Mouse (Mus musculus) myocyte (in vitro differentiated cells): ENCODE measurements around the gene Acd.
A peak's percentile ranks its signal among the peaks of the same experiment; 100 is the strongest.

Source experiments
- E2F4 ChIP-seq: IDR thresholded peaks from one replicate; pipeline ENCODE4 v1.6.1; 2011; ENCODE audit warnings: mild to moderate bottlenecking, control low read depth, moderate library complexity; ENCODE audit not compliant: insufficient read depth
- MAX ChIP-seq: IDR thresholded peaks from one replicate; pipeline ENCODE4 v1.6.1; 2011; ENCODE audit warnings: low read depth, mild to moderate bottlenecking, control low read depth
- MYOD1 ChIP-seq, 3 experiments: IDR thresholded peaks; one replicate each; pipeline ENCODE4 v1.6.1; 2011; ENCODE audit warnings: control low read depth in 2 of 3, low read depth in 2 of 3, mild to moderate bottlenecking in 2 of 3, moderate library complexity in 1 of 3; ENCODE audit not compliant: insufficient read length in 2 of 3, control insufficient read depth in 1 of 3
- POLR2A ChIP-seq: IDR thresholded peaks from one replicate; pipeline ENCODE4 v1.6.1; 2011; ENCODE audit warnings: low read depth, mild to moderate bottlenecking, control low read depth, moderate library complexity; ENCODE audit not compliant: insufficient read length
- TCF12 ChIP-seq: IDR thresholded peaks from one replicate; pipeline ENCODE4 v1.6.1; 2011; ENCODE audit warnings: mild to moderate bottlenecking, control low read depth; ENCODE audit not compliant: poor library complexity, insufficient read depth, severe bottlenecking
- USF1 ChIP-seq: IDR thresholded peaks from one replicate; pipeline ENCODE4 v1.6.1; 2011; ENCODE audit warnings: low read depth, mild to moderate bottlenecking, control low read depth, moderate library complexity

GRCm38 (mm10) chr8:105700966-105701824 lies at the start of gene Acd, which contains the start of gene Pard6a:
- TF ChIP-seq POLR2A (peak; percentile 79), TCF12 (no peak), MAX (no peak), E2F4 (no peak), MYOD1 (IDR thresholded peaks at IDR 0.05; ENCODE audit: control insufficient read depth in 1 of 3, insufficient read length in 2 of 3, low read depth in 2 of 3) (peak in 1 of 3 experiments; percentile 70), USF1 (peak; percentile 94)
